Mouse (Mus musculus): ENCODE results near the gene Arl4d. TPM values are rescaled to one million over a fixed set of nuclear protein-coding genes. Genes with fewer than 3 reads are reported as not detected.
A peak's percentile ranks its signal among the peaks of the same experiment; 100 is the strongest.
"Not testable (repeated sequence)": the region's sequence is repeated elsewhere in the genome, so short reads cannot be mapped to it uniquely, and the experiment has no call there.

The Arl4d gene
- polyA plus RNA-seq, 1 experiment from 2014 or later = 1.7 TPM

DNA sequence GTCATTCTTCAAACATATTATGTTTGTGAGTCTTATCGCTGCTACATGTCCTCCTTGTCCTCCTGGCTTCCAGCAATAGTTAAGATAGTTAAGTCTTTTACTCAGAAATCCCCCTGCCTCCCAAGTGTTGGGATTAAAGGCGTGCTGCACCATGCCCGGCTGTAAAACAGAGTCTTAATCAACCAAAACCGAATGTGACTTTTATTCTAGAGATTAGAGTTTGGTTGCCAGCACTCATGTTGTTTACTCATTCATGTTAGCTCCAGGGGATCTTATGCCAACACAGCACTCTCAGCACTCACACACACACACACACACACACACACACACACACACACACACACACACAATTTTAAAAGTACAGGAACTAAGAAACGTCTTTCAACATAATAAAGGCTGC is 22.4 kb upstream of the Arl4d start:
- no peaks in the 10 kb centered on the region for H3K4me1 ChIP-seq (ENCODE audit: control insufficient read depth, insufficient read depth, low read length)
- ATAC-seq (ENCODE audit: insufficient number of reproducible peaks, low FRiP score, low TSS enrichment, low read depth) (no peak), DNase-seq (ENCODE audit: low spot score) (no peak)
- H3K4me3 ChIP-seq (ENCODE audit: low read depth, low read length) = no peak overlapping the region
- H3K36me3 ChIP-seq (ENCODE audit: control insufficient read depth, insufficient read depth, low read length) = no peaks in the 10 kb centered on the region
- no peaks in the 10 kb centered on the region for H3K9me3 ChIP-seq (ENCODE audit: control insufficient read depth, low read length)
- H3K9ac ChIP-seq (ENCODE audit: low read length) = no peak overlapping the region
- WGBS = 58% methylated on average over 5 of the region's 5 CpGs
- no peaks in the 10 kb centered on the region for H3K27me3 ChIP-seq (ENCODE audit: control insufficient read depth, insufficient read depth, low read length)
- no peak overlapping the region for H3K4me2 ChIP-seq (ENCODE audit: low read depth, severe bottlenecking)
- no peak overlapping the region for H3K27ac ChIP-seq (replicated peaks; ENCODE audit: low read depth, low read length)

DNA sequence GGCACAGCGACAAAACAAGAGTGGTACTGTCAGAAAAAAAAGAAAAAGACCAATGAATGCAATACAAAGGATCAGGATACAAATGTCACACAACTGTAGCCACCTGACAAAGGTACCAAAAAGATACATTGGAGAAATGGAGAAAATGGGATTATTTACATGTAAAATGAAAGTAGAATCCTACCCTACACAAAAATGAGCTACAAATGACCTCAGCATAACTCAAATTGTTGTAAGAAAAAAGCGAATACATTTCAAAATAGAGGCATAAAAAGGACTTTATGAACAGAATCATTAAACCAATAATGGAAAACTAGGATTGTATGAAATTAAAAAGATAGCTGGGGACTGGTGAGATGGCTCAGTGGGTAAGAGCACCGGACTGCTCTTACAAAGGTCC is 20.8 kb upstream of the Arl4d start:
- Histone ChIP-seq H3K9ac (ENCODE audit: low read length) (no peak overlapping the region), H3K27ac (replicated peaks; ENCODE audit: low read depth, low read length) (no peak overlapping the region), H3K36me3 (ENCODE audit: control insufficient read depth, insufficient read depth, low read length) (no peaks in the 10 kb centered on the region), H3K9me3 (ENCODE audit: control insufficient read depth, low read length) (no peaks in the 10 kb centered on the region), H3K4me1 (ENCODE audit: control insufficient read depth, insufficient read depth, low read length) (no peaks in the 10 kb centered on the region), H3K4me2 (ENCODE audit: low read depth, severe bottlenecking) (no peak overlapping the region), H3K27me3 (ENCODE audit: control insufficient read depth, insufficient read depth, low read length) (no peaks in the 10 kb centered on the region), H3K4me3 (ENCODE audit: low read depth, low read length) (no peak overlapping the region)
- DNase-seq (ENCODE audit: low spot score) = no peak
- WGBS = 61% methylated on average over 3 of the region's 3 CpGs
- no peak for ATAC-seq (ENCODE audit: insufficient number of reproducible peaks, low FRiP score, low TSS enrichment, low read depth)

DNA sequence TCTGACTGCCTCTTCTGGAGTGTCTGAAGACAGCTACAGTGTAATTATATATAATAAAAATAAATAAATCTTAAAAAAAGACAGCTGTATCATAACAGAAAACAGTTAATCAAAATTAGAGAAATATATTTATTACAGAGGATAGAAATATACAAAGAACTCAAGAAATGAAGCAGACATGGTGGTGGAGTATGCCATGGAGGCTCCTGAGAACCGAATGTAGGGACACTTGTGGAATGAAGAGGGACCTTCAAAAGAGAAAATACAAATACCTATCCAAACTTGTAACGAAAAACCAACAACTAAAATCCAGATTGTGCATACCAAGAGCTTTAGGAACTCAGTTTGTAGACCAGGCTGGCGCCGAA is 20.3 kb upstream of the Arl4d start:
- H3K9ac ChIP-seq (ENCODE audit: low read length); DNase-seq (ENCODE audit: low spot score); H3K4me1 ChIP-seq (ENCODE audit: control insufficient read depth, insufficient read depth, low read length); ATAC-seq (ENCODE audit: insufficient number of reproducible peaks, low FRiP score, low TSS enrichment, low read depth); H3K4me3 ChIP-seq (ENCODE audit: low read depth, low read length); H3K36me3 ChIP-seq (ENCODE audit: control insufficient read depth, insufficient read depth, low read length); H3K4me2 ChIP-seq (ENCODE audit: low read depth, severe bottlenecking); H3K27ac ChIP-seq (replicated peaks; ENCODE audit: low read depth, low read length); H3K9me3 ChIP-seq (ENCODE audit: control insufficient read depth, low read length); H3K27me3 ChIP-seq (ENCODE audit: control insufficient read depth, insufficient read depth, low read length): not testable (repeated sequence)
- 2% methylated on average over 4 of the region's 4 CpGs for WGBS

DNA sequence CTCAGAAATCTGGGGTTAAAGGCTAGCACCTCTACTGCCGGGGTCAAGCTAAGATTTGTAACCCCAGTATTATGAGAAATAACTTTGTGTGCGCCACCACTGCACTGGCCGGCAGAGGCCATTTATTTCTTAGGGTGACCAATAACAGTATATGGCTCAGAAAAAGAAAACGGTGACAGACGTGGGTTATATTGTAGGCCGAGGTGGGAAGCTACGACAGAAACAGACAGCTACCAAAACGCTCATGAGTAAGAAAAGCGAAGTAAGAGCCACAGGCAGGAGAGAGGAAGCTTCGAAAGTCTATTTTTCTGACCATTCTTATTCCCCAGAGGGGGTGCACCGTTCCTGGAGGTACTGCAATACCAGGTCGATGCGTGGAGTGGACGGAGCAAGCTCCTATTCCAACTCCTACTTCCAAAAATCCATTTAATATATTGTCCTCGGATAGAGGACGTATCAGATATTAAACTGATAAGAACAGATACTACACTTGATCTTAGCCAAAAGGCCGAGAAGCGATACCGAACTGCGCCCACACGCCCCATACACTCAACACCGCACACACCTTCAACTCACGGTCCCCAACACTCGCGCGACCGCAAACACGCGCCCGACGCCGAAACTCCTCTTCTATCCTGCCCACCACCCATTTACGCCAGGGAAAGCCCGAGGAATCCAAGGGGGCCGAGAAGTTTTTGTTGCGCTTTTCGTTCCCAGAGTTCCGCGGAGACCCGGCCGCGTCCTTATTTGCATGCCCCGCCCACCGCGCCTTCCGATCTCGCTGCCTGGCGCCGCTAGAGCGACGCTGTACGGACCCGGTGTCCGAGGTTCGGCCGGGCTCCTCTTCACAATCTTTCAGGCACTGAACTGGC is 19.7 kb upstream of the Arl4d start:
- H3K4me1 ChIP-seq (ENCODE audit: control insufficient read depth, insufficient read depth, low read length); H3K27me3 ChIP-seq (ENCODE audit: control insufficient read depth, insufficient read depth, low read length); H3K9me3 ChIP-seq (ENCODE audit: control insufficient read depth, low read length); H3K4me3 ChIP-seq (ENCODE audit: low read depth, low read length); H3K36me3 ChIP-seq (ENCODE audit: control insufficient read depth, insufficient read depth, low read length): not testable (repeated sequence)
- Histone ChIP-seq H3K9ac (ENCODE audit: low read length) (peak overlapping the region; percentile 53), H3K4me2 (ENCODE audit: low read depth, severe bottlenecking) (peak overlapping the region; percentile 22; the same call in 1 of the 2 replicates), H3K27ac (replicated peaks; ENCODE audit: low read depth, low read length) (peak overlapping the region; percentile 81; the same call in 1 of the 2 replicates)
- WGBS = under 1% methylated on average over 40 of the region's 56 CpGs
- DNase-seq (ENCODE audit: low spot score) = peak; percentile 84
- ATAC-seq (ENCODE audit: insufficient number of reproducible peaks, low FRiP score, low TSS enrichment, low read depth) = peak; percentile 85

DNA sequence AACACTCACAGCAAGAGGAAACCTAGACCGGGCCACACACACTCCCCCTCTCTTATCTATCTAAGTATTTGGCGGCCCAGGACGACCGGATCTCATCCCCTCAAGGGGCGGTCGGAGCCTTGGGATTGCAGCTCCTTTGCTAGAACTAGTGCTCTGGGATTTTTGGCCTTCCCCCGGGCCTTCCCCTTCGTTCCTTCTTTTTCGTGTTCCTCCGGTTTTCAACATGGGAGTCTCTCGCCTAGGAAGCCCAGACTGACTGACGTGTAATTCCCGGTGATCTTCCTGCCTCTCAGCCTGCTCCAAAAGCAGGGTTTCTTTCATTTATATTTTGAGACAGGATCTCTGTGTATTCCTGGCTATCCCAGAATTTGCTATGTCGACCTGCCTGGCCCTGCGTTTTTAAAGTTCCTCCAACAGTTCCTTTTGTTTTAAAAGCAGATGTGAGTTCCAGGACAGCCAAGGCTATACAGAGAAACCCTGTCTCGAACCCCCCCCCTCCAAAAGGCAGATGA is 19.0 kb upstream of the Arl4d start:
- 19% methylated on average over 12 of the region's 16 CpGs for WGBS
- DNase-seq (ENCODE audit: low spot score) = peak; percentile 33
- Histone ChIP-seq H3K4me2 (ENCODE audit: low read depth, severe bottlenecking) (peak overlapping the region; percentile 22; the same call in 1 of the 2 replicates), H3K27ac (replicated peaks; ENCODE audit: low read depth, low read length) (peak overlapping the region; percentile 81; the same call in 1 of the 2 replicates)
- not testable (repeated sequence) for ATAC-seq (ENCODE audit: insufficient number of reproducible peaks, low FRiP score, low TSS enrichment, low read depth); H3K4me3 ChIP-seq (ENCODE audit: low read depth, low read length); H3K9ac ChIP-seq (ENCODE audit: low read length); H3K27me3 ChIP-seq (ENCODE audit: control insufficient read depth, insufficient read depth, low read length); H3K4me1 ChIP-seq (ENCODE audit: control insufficient read depth, insufficient read depth, low read length); H3K9me3 ChIP-seq (ENCODE audit: control insufficient read depth, low read length); H3K36me3 ChIP-seq (ENCODE audit: control insufficient read depth, insufficient read depth, low read length)

DNA sequence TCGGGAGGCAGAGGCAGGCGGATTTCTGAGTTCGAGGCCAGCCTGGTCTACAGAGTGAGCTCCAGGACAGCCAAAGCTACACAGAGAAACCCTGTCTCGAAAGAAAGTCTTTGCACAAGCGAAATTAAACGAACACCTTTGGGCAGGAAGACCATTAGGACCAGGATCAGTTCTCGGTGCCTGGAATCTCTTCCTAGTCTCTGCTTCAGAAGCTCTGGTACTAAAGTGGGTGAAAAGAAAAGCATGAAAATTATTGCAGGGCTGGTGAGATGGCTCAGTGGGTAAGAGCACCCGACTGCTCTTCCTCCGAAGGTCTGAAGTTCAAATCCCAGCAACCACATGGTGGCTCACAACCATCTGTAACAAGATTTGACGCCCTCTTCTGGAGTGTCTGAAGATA is 18.2 kb upstream of the Arl4d start:
- DNase-seq (ENCODE audit: low spot score); ATAC-seq (ENCODE audit: insufficient number of reproducible peaks, low FRiP score, low TSS enrichment, low read depth); H3K27ac ChIP-seq (replicated peaks; ENCODE audit: low read depth, low read length); H3K4me3 ChIP-seq (ENCODE audit: low read depth, low read length); H3K9me3 ChIP-seq (ENCODE audit: control insufficient read depth, low read length); H3K27me3 ChIP-seq (ENCODE audit: control insufficient read depth, insufficient read depth, low read length); H3K4me2 ChIP-seq (ENCODE audit: low read depth, severe bottlenecking); H3K4me1 ChIP-seq (ENCODE audit: control insufficient read depth, insufficient read depth, low read length); H3K9ac ChIP-seq (ENCODE audit: low read length); H3K36me3 ChIP-seq (ENCODE audit: control insufficient read depth, insufficient read depth, low read length): not testable (repeated sequence)
- 93% methylated on average over 10 of the region's 10 CpGs for WGBS

- 93% methylated on average over 4 of the region's 4 CpGs for WGBS
- Histone ChIP-seq H3K9me3 (ENCODE audit: control insufficient read depth, low read length) (no peaks in the 10 kb centered on the region), H3K4me2 (ENCODE audit: low read depth, severe bottlenecking) (no peak overlapping the region)
These were observed 9.0 kb upstream of the Arl4d start for GRCm38 (mm10) chr11:101656356-101656755.

GRCm38 (mm10) chr11:101657528-101657885 is 7.8 kb upstream of the Arl4d start:
- Histone ChIP-seq H3K27me3 (ENCODE audit: control insufficient read depth, insufficient read depth, low read length) (no peaks in the 10 kb centered on the region), H3K4me3 (ENCODE audit: low read depth, low read length) (peak overlapping the region; percentile 12; the same call in 1 of the 2 replicates), H3K9me3 (ENCODE audit: control insufficient read depth, low read length) (no peaks in the 10 kb centered on the region), H3K9ac (ENCODE audit: low read length) (peak overlapping the region; percentile 74), H3K36me3 (ENCODE audit: control insufficient read depth, insufficient read depth, low read length) (no peaks in the 10 kb centered on the region), H3K27ac (replicated peaks; ENCODE audit: low read depth, low read length) (peak overlapping the region; percentile 93), H3K4me1 (ENCODE audit: control insufficient read depth, insufficient read depth, low read length) (peaks cover 4% of the 10 kb centered on the region; the same call in 1 of the 2 replicates), H3K4me2 (ENCODE audit: low read depth, severe bottlenecking) (peak overlapping the region; percentile 39)
- WGBS = 6% methylated on average over 3 of the region's 3 CpGs
- no peak for DNase-seq (ENCODE audit: low spot score)
- peak; percentile 27 for ATAC-seq (ENCODE audit: insufficient number of reproducible peaks, low FRiP score, low TSS enrichment, low read depth)

More at GRCm38 (mm10) chr11:101656356-101656755, 9.0 kb upstream of the Arl4d start:
- H3K4me1 ChIP-seq (ENCODE audit: control insufficient read depth, insufficient read depth, low read length) = peaks cover 4% of the 10 kb centered on the region; the same call in 1 of the 2 replicates
- no peak overlapping the region for H3K9ac ChIP-seq (ENCODE audit: low read length)
- H3K4me3 ChIP-seq (ENCODE audit: low read depth, low read length) = no peak overlapping the region
- DNase-seq (ENCODE audit: low spot score) = no peak
- no peak overlapping the region for H3K27ac ChIP-seq (replicated peaks; ENCODE audit: low read depth, low read length)
- H3K36me3 ChIP-seq (ENCODE audit: control insufficient read depth, insufficient read depth, low read length) = no peaks in the 10 kb centered on the region
- no peak for ATAC-seq (ENCODE audit: insufficient number of reproducible peaks, low FRiP score, low TSS enrichment, low read depth)
- H3K27me3 ChIP-seq (ENCODE audit: control insufficient read depth, insufficient read depth, low read length) = no peaks in the 10 kb centered on the region

All from limb, embryonic 11.5 days (tissue).